Mouse (Mus musculus) kidney, adult 2 months (tissue): ENCODE data around the gene Foxf1. TPM values are rescaled to one million over a fixed set of nuclear protein-coding genes. Genes with fewer than 3 reads are reported as not detected.
A peak's percentile ranks its signal among the peaks of the same experiment; 100 is the strongest.

ENCODE experiments used
- DNase-seq: peaks from one replicate; pipeline ENCODE4 v3.0.0; 2021
- H3K27ac ChIP-seq: fragments of 200-500 bp; 2 replicates; pipeline ENCODE4 v1.5.1; 2012; ENCODE audit warnings: low read depth, low read length, control low read depth, inconsistent platforms; ENCODE audit not compliant: insufficient read depth
- H3K27me3 ChIP-seq: fragments of 200-500 bp; replicated peaks from 2 replicates; pipeline ENCODE4 v1.6.1; 2012; ENCODE audit warnings: mild to moderate bottlenecking, moderate library complexity, low read length, inconsistent platforms; ENCODE audit not compliant: control insufficient read depth, insufficient read depth
- H3K36me3 ChIP-seq: fragments of 200-500 bp; 2 replicates; pipeline ENCODE4 v1.6.1; 2012; ENCODE audit warnings: mild to moderate bottlenecking, moderate library complexity, low read length, inconsistent platforms; ENCODE audit not compliant: control insufficient read depth, insufficient read depth
- H3K4me1 ChIP-seq: fragments of 200-500 bp; 2 replicates; pipeline ENCODE4 v1.6.1; 2011; ENCODE audit warnings: low read length; ENCODE audit not compliant: control insufficient read depth, insufficient read depth
- H3K4me3 ChIP-seq: fragments of 200-500 bp; 2 replicates; pipeline ENCODE4 v1.5.1; 2011; ENCODE audit warnings: mild to moderate bottlenecking, low read depth, low read length, control low read depth; ENCODE audit not compliant: insufficient read depth
- CTCF ChIP-seq: fragments of 200-500 bp; conservative IDR thresholded peaks from 2 replicates; pipeline ENCODE4 v1.5.1; 2011; ENCODE audit warnings: low read depth, mild to moderate bottlenecking, control low read depth, low read length, moderate library complexity, mixed read lengths; ENCODE audit not compliant: insufficient read depth, insufficient read length
- POLR2A ChIP-seq: fragments of 200-500 bp; IDR thresholded peaks from one replicate; pipeline ENCODE4 v1.6.1; 2011; ENCODE audit warnings: low read depth, low read length, control low read depth
- whole genome bisulfite sequencing: fragments of 180-500 bp; shearing (Covaris S2); methylation state at CpG from one replicate; pipeline ENCODE4 v1.1.7; 2018; 5-methylcytosine and 5-hydroxymethylcytosine counted together
- polyA plus RNA-seq: library from polyadenylated mRNA; depleted of rRNA; stranded (reverse); fragments of >200 nt; gene quantifications from 2 replicates; pipeline ENCODE4 v1.2.3, GENCODE M21; 2012

Gene Foxf1
- polyA plus RNA-seq, 1 experiment: 0.52 TPM

DNA sequence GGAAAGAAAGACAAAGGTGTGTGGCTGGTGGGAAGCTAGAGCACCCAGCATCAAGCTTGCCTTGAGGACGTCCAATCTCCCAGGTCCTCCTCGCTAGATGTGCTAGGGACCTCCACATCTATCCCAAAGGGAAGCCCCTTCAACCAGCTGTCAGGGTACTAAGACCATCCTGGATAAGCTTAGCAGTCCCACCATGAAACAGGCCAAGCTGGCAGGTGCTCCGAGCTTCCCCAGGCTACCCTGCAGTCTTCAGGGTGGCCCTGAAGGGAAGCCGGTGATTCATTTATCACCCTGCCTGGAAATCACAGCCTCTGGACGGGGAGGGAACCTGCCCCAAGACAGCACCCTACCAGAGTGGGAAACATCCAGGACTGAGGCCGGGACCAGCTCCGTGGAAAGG, 7.6 kb upstream of the Foxf1 start:
- H3K4me1 ChIP-seq: no peaks in the 10 kb centered on the region
- 11% methylated on average over 7 of the region's 7 CpGs for WGBS
- H3K36me3 ChIP-seq: no peaks in the 10 kb centered on the region
- H3K4me3 ChIP-seq: no peak overlapping the region
- H3K27ac ChIP-seq: no peak overlapping the region
- no peak for DNase-seq
- TF ChIP-seq POLR2A: no peak
- TF ChIP-seq CTCF: no peak
- peaks cover 6% of the 10 kb centered on the region; the same call in 1 of the 2 replicates for H3K27me3 ChIP-seq

DNA sequence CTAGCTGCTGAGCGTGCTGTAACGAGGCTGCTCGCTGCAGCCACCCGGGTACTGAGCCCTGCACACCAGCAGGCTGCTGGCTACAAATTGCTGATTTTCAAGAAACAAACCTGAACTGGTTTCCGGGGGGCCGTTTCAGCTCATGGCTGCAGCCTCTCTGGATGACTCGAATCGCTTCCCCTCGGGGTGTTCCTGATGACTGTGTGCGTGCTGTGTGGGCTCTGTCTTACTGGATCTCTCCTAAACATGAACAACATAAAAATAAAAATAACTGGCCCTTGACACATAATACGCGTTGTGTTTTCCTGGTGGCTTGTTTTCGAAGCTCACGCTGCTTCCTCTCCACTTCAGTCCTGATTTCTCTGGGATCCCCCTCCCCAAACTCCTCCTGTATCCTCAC, 5.5 kb upstream of the Foxf1 start:
- 8% methylated on average over 14 of the region's 14 CpGs for WGBS
- H3K4me3 ChIP-seq: no peak overlapping the region
- H3K27me3 ChIP-seq: peaks cover 8% of the 10 kb centered on the region; the same call in 1 of the 2 replicates
- no peaks in the 10 kb centered on the region for H3K4me1 ChIP-seq
- no peak overlapping the region for H3K27ac ChIP-seq
- no peaks in the 10 kb centered on the region for H3K36me3 ChIP-seq
- no peak for TF ChIP-seq POLR2A
- no peak for TF ChIP-seq CTCF
- DNase-seq: no peak

- TF ChIP-seq CTCF: no peak
- TF ChIP-seq POLR2A: no peak
- no peak for DNase-seq
- 6% methylated on average over 7 of the region's 7 CpGs for WGBS
- Histone ChIP-seq H3K27ac (no peak overlapping the region), H3K27me3 (peaks cover 8% of the 10 kb centered on the region; the same call in 1 of the 2 replicates), H3K4me1 (no peaks in the 10 kb centered on the region), H3K36me3 (no peaks in the 10 kb centered on the region), H3K4me3 (no peak overlapping the region)
Observed at GRCm38 (mm10) chr8:121079201-121079600, 5.0 kb upstream of the Foxf1 start.

- H3K27ac ChIP-seq: no peak overlapping the region
- 11% methylated on average over 12 of the region's 12 CpGs for WGBS
- no peaks in the 10 kb centered on the region for H3K4me1 ChIP-seq
- no peaks in the 10 kb centered on the region for H3K36me3 ChIP-seq
- no peak for DNase-seq
- H3K4me3 ChIP-seq: no peak overlapping the region
- peaks cover 11% of the 10 kb centered on the region; the same call in 1 of the 2 replicates for H3K27me3 ChIP-seq
- no peak for TF ChIP-seq POLR2A
- no peak for TF ChIP-seq CTCF
Observed at GRCm38 (mm10) chr8:121079944-121080343, 4.2 kb upstream of the Foxf1 start.

DNA sequence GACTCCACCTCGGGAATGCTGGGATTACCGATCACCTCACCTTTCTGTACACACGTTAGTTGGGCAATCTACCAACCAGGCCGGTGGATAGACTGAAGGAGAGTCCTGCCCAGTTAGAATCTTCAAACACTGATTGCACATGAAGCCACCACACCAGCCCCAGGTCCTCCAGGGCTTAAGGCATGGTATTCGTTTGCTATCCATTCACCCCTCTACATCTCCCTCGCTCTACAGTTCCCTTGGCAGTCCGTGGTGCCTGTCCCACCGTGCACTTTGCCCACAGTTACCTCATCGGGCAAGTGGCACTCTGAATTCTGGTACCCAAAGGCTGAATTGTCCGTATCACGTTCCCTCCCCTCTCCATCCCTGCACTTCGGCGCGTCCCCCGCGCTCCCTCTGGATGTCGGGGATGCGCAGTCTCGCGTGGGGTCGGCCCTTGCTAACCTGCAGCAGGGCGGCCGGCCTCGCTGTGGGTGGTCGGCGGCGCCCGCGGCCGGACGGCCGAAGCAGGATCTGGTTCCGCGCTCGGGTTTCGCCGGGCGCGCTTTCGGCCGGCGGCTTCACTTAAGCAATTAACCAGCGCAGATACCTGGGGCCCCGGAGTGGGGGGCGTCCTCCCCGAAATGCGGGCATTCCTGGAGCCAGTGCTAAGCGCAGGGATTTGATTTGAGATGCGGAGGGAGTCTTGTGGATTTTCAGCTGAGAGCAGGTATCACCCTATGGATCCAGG, 3.7 kb upstream of the Foxf1 start:
- H3K27ac ChIP-seq: no peak overlapping the region
- H3K36me3 ChIP-seq: no peaks in the 10 kb centered on the region
- H3K27me3 ChIP-seq: peaks cover 12% of the 10 kb centered on the region; the same call in 1 of the 2 replicates
- H3K4me3 ChIP-seq: no peak overlapping the region
- no peak for DNase-seq
- 2% methylated on average over 49 of the region's 49 CpGs for WGBS
- no peaks in the 10 kb centered on the region for H3K4me1 ChIP-seq
- TF ChIP-seq CTCF (no peak), POLR2A (no peak)

- no peaks in the 10 kb centered on the region for H3K4me1 ChIP-seq
- TF ChIP-seq CTCF: no peak
- TF ChIP-seq POLR2A: no peak
- H3K27ac ChIP-seq: no peak overlapping the region
- H3K36me3 ChIP-seq: no peaks in the 10 kb centered on the region
- H3K4me3 ChIP-seq: no peak overlapping the region
- no peak for DNase-seq
- WGBS: 9% methylated on average over 7 of the region's 7 CpGs
- H3K27me3 ChIP-seq: peaks cover 12% of the 10 kb centered on the region; the same call in 1 of the 2 replicates
Observed at GRCm38 (mm10) chr8:121081398-121081797, 2.8 kb upstream of the Foxf1 start.

DNA sequence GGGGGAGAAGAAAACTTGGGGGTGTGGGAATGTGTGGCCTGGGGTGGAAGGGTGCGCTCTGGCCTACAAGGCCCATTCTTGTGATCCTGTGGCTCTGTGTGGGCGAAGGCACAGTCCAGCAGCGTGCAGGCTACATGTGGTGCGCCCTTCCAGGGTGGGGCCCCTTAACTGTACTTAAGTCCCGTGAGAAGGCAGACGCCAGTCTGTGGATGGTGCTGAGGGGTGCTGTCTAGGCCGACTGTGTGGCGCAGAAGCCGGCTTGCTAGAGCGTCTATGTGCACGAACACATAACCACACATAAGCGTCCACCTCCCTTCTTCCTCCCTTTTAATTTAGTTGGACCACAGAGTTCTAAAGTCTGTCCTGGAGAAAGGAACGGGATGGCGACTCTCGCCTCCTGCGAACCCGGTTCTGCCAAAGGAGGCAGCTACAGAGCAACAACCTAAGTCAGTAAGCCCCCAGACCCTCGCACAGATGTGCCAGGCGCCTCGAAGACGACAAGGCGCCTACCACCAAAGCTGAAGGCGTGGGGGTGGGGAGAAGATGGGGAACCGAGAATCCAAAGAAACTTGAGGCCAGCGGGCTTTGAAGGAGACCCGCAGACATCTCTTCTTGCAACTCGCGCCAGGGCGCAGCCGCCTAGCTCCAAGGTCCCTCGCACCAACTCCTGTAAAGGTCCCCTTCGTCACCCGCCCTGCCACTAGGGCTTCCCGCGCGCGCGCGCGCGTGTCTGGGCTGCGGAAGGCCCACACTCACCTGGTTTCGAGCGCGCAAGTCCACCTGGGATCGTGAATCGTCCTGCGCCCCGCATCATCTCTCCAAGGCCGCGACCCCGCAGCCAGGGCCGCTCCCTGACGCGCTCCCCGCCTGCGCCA, 1.7 kb upstream of the Foxf1 start:
- Histone ChIP-seq H3K27ac (no peak overlapping the region), H3K4me3 (peak overlapping the region; percentile 8; the same call in 1 of the 2 replicates), H3K4me1 (no peaks in the 10 kb centered on the region), H3K36me3 (no peaks in the 10 kb centered on the region), H3K27me3 (peaks cover 12% of the 10 kb centered on the region; the same call in 1 of the 2 replicates)
- DNase-seq: no peak
- WGBS: 7% methylated on average over 57 of the region's 57 CpGs
- no peak for TF ChIP-seq CTCF
- TF ChIP-seq POLR2A: no peak
